Mouse (Mus musculus) cortical plate, adult 2 months (tissue): Measurements from ENCODE around the gene Plxdc2.

Source experiments
- CTCF ChIP-seq: fragments of 200-500 bp; IDR thresholded peaks from 2 replicates; pipeline ENCODE4 v1.5.1; 2011; ENCODE audit warnings: mild to moderate bottlenecking, control low read depth, low read length; ENCODE audit not compliant: insufficient read depth; ENCODE audit errors: extremely low read depth
- POLR2A ChIP-seq: fragments of 200-500 bp; IDR thresholded peaks from 2 replicates; pipeline ENCODE4 v1.6.1; 2011; ENCODE audit warnings: mild to moderate bottlenecking, low read length, control low read depth; ENCODE audit not compliant: insufficient read depth; ENCODE audit errors: extremely low read depth

GRCm38 (mm10) chr2:16447936-16448335 is 91.8 kb downstream of the Plxdc2 start:
- no peak for TF ChIP-seq CTCF
- TF ChIP-seq POLR2A = no peak
